Mouse (Mus musculus) layer of hippocampus, postnatal 14 days (tissue): ENCODE measurements around the gene Agap3. TPM values are rescaled to one million over a fixed set of nuclear protein-coding genes. Genes with fewer than 3 reads are reported as not detected.

Experiments used
- DNase-seq, 2 experiments: peaks; one replicate each; pipeline ENCODE4 v3.0.0; 2021 to 2022; ENCODE audit warnings: low spot score in 2 of 2, mixed read lengths in 1 of 2
- total RNA-seq, 2 experiments: library from RNA; stranded (reverse); gene quantifications; 2 replicates each; pipeline ENCODE4 v1.2.3; 2021

The Agap3 gene
- total RNA-seq, 2 experiments from 2014 or later: 540 to 568 TPM

- peak; percentile 48 to 64 for DNase-seq
Observed at GRCm38 (mm10) chr5:24550598-24551316, 98.8 kb downstream of the Agap3 start.

DNA sequence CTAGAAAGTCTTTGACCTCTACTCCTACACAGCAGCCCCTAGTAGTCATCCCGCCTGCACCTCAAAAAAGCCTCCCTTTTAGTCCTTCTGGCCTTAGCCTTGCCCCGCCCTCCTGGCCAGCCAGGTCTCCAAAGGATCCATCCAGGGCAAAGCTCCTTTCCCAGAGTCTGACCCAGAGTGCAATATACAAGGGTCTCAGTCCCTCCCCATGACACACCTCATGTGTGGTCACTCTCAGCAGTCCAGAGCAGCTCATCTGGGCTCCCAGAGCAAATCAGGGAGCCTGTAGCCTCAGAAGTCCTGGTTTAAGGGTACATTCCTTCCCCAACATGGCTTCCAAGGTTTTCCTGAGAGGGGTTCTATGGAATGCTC lies 99.3 kb downstream of the Agap3 start:
- DNase-seq: no peak

Other genes with a start within 250 kb of the Agap3 start
- gene Kcnh2, start 100.6 kb upstream of the Agap3 start, total RNA-seq: 10 to 100 TPM; 17.9 to 19.2 TPM
- gene Nos3, start 87.4 kb upstream of the Agap3 start, total RNA-seq: 1 to 10 TPM; 9.4 to 10.0 TPM
- 1 to 10 TPM; 2.8 to 3.4 TPM for gene Atg9b, start 60.0 kb upstream of the Agap3 start, total RNA-seq
- gene Abcb8, start 58.5 kb upstream of the Agap3 start, total RNA-seq: 10 to 100 TPM; 43.0 to 54.1 TPM
- gene Asic3, start 38.8 kb upstream of the Agap3 start, total RNA-seq: under 1 TPM in 1 of 2 experiments, not detected in 1; 0.18 TPM
- 100 to 1,000 TPM; 127 to 133 TPM for gene Cdk5, start 28.6 kb upstream of the Agap3 start, total RNA-seq
- gene Slc4a2, start 28.3 kb upstream of the Agap3 start, total RNA-seq: 10 to 100 TPM; 33.0 to 45.8 TPM
- 100 to 1,000 TPM; 113 to 116 TPM for gene Fastk, start 6.9 kb upstream of the Agap3 start, total RNA-seq
- 10 to 100 TPM; 23.1 to 27.5 TPM for gene Tmub1, start 4.3 kb upstream of the Agap3 start, total RNA-seq
- not detected for gene Gbx1, start 75.0 kb downstream of the Agap3 start, total RNA-seq
- gene Asb10, start 88.8 kb downstream of the Agap3 start, total RNA-seq: under 1 TPM; 0.28 to 0.33 TPM
- not detected for gene 4931409K22Rik, start 104.6 kb downstream of the Agap3 start, total RNA-seq
- 10 to 100 TPM; 59.9 to 61.5 TPM for gene Abcf2, start 125.3 kb downstream of the Agap3 start, total RNA-seq
- 10 to 100 TPM; 64.3 to 73.2 TPM for gene Chpf2, start 134.6 kb downstream of the Agap3 start, total RNA-seq
- 100 to 1,000 TPM; 112 to 113 TPM for gene Smarcd3, start 172.2 kb downstream of the Agap3 start, total RNA-seq
- gene Nub1, start 233.4 kb downstream of the Agap3 start, total RNA-seq: 10 to 100 TPM; 66.5 to 67.0 TPM